Mouse (Mus musculus) T-cell, adult 2 months (primary cell): ENCODE results near the gene Gm11020.

Source experiments
- DNase-seq: peaks from one replicate; pipeline ENCODE4 v3.0.0; 2022; ENCODE audit warnings: low spot score

The Gm11020 gene

GRCm38 (mm10) chr8:104342426-104342825 lies 21.1 kb downstream of the Gm11020 start:
- DNase-seq = no peak

GRCm38 (mm10) chr8:104343957-104344356 lies 22.6 kb downstream of the Gm11020 start:
- peak; percentile 71 for DNase-seq

GRCm38 (mm10) chr8:104344622-104345021 lies 23.3 kb downstream of the Gm11020 start:
- DNase-seq = no peak

- no peak for DNase-seq
Measured at GRCm38 (mm10) chr8:104346706-104347105, 25.3 kb downstream of the Gm11020 start.

GRCm38 (mm10) chr8:104348971-104349370 lies 27.6 kb downstream of the Gm11020 start:
- DNase-seq = no peak

- DNase-seq = no peak
Measured at GRCm38 (mm10) chr8:104350047-104350446, 28.7 kb downstream of the Gm11020 start.

- no peak for DNase-seq
Measured at GRCm38 (mm10) chr8:104353186-104353585, 31.8 kb downstream of the Gm11020 start.

GRCm38 (mm10) chr8:104354504-104354903 lies 33.1 kb downstream of the Gm11020 start:
- no peak for DNase-seq

- no peak for DNase-seq
Measured at GRCm38 (mm10) chr8:104358637-104359036, 37.3 kb downstream of the Gm11020 start.

- no peak for DNase-seq
Measured at GRCm38 (mm10) chr8:104359778-104360456, 38.5 kb downstream of the Gm11020 start.

GRCm38 (mm10) chr8:104365695-104366094 lies 44.3 kb downstream of the Gm11020 start:
- no peak for DNase-seq

GRCm38 (mm10) chr8:104367398-104367797 lies 46.0 kb downstream of the Gm11020 start:
- DNase-seq = no peak

- DNase-seq = no peak
Measured at GRCm38 (mm10) chr8:104369591-104369990, 48.2 kb downstream of the Gm11020 start.

GRCm38 (mm10) chr8:104370071-104370470 lies 48.7 kb downstream of the Gm11020 start:
- DNase-seq = no peak

- DNase-seq = no peak
Measured at GRCm38 (mm10) chr8:104371121-104371520, 49.8 kb downstream of the Gm11020 start.
